Mouse (Mus musculus) embryonic facial prominence, embryonic 15.5 days (tissue): ENCODE data around the gene Cacybp. TPM values are rescaled to one million over a fixed set of nuclear protein-coding genes. Genes with fewer than 3 reads are reported as not detected.

Source experiments
- ATAC-seq: fragments of 200-750 bp; cut with Nextera tagmentation; 2 replicates; pipeline ENCODE4 v1.8.0; 2017; ENCODE audit warnings: low read depth, moderate TSS enrichment; ENCODE audit not compliant: insufficient number of reproducible peaks, low FRiP score, low TSS enrichment
- H3K27ac ChIP-seq: fragments of 300-500 bp; sonication (generic); replicated peaks from 2 replicates; pipeline ENCODE4 v1.5.1; 2015; ENCODE audit warnings: mild to moderate bottlenecking, inconsistent platforms
- H3K27me3 ChIP-seq: fragments of 300-500 bp; sonication (generic); 2 replicates; pipeline ENCODE4 v1.6.1; 2015; ENCODE audit warnings: inconsistent platforms
- H3K36me3 ChIP-seq: fragments of 300-500 bp; sonication (generic); 2 replicates; pipeline ENCODE4 v1.6.1; 2015; ENCODE audit warnings: mild to moderate bottlenecking, inconsistent platforms
- H3K4me1 ChIP-seq: fragments of 300-500 bp; sonication (generic); 2 replicates; pipeline ENCODE4 v1.6.1; 2015; ENCODE audit warnings: inconsistent platforms
- H3K4me2 ChIP-seq: fragments of 300-500 bp; sonication (generic); replicated peaks from 2 replicates; pipeline ENCODE4 v1.6.1; 2015; ENCODE audit warnings: mild to moderate bottlenecking, inconsistent platforms
- H3K4me3 ChIP-seq: fragments of 300-500 bp; sonication (generic); replicated peaks from 2 replicates; pipeline ENCODE4 v1.5.1; 2015; ENCODE audit warnings: mild to moderate bottlenecking, inconsistent platforms
- H3K9ac ChIP-seq: fragments of 300-500 bp; sonication (generic); 2 replicates; pipeline ENCODE4 v1.6.1; 2015; ENCODE audit warnings: inconsistent platforms
- H3K9me3 ChIP-seq: fragments of 300-500 bp; sonication (generic); replicated peaks from 2 replicates; pipeline ENCODE4 v1.6.1; 2016; ENCODE audit warnings: inconsistent platforms
- WGBS: fragments of 180-500 bp; shearing (Covaris S2); methylation state at CpG from one replicate; pipeline ENCODE4 v1.1.7; 2015; 5-methylcytosine and 5-hydroxymethylcytosine counted together
- polyA plus RNA-seq: library from polyadenylated mRNA; unstranded; fragments of >200 nt; fragmentation: Nextera tagmentation; extraction: Ambion mirVana; gene quantifications from 2 replicates; pipeline ENCODE4 v1.2.1, GENCODE M21; 2015

Cacybp gene
- polyA plus RNA-seq, 1 experiment from 2014 or later, result 172 TPM

DNA sequence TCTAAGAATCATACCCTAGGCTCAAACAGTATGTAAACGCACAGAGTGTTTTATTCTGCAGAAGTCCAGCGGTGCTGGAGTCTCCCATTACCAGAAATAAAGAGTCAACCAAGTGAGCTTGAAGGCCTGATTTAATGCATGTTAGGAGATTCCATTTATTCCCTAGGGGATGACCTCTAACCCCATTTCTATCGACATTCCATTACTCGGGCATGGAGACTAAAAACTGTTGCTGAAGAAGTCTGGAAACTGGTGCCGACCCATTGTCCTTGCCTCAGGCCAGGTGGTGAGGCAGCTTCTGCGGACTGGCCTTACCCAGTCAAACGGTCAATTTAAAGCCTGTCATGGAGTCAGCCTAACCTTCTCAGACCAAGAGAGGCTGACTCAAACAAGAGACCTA lies 1.5 kb upstream of the Cacybp start:
- no peak overlapping the region for H3K9ac ChIP-seq
- H3K27me3 ChIP-seq, result no peaks in the 10 kb centered on the region
- H3K27ac ChIP-seq, result no peak overlapping the region
- no peak overlapping the region for H3K4me3 ChIP-seq
- H3K36me3 ChIP-seq, result no peaks in the 10 kb centered on the region
- no peak overlapping the region for H3K4me2 ChIP-seq
- ATAC-seq, result no peak
- peaks cover 12% of the 10 kb centered on the region for H3K4me1 ChIP-seq
- WGBS, result 76% methylated on average over 7 of the region's 7 CpGs
- H3K9me3 ChIP-seq, result no peaks in the 10 kb centered on the region

DNA sequence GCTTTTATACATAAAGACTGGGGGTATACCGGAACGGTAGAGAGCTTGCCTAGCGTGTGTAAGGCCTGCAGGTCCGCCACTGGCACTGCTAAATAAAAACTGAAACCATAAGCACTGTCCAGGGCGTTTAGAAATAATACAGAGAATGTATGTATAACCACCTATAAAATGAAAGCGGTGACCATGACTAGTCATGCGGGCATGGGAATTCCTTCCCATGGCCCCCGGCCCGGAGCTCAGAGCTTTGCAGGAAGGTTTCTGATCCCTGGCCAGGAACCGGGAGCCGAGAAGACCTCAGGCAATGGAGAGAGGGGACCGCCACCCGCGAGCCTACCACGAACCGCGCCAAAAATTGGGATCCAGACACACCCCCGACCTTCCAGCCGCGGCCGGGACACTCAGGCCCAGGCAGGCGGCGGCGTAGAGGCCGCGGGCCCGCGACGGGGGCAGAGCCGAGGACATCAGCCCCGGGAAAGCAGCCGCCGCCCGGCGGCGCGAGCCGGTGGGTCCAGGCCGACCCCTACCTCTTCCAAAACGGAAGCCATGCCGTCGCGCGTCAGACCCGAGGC lies 468 bp downstream of the Cacybp start:
- WGBS, result under 1% methylated on average over 45 of the region's 45 CpGs
- Histone ChIP-seq H3K4me2 (peak overlapping the region; percentile 54), H3K27ac (peak overlapping the region; percentile 99), H3K27me3 (no peaks in the 10 kb centered on the region), H3K36me3 (peaks cover 8% of the 10 kb centered on the region), H3K9me3 (no peaks in the 10 kb centered on the region), H3K4me1 (peaks cover 12% of the 10 kb centered on the region), H3K4me3 (peak overlapping the region; percentile 87), H3K9ac (peak overlapping the region; percentile 93)
- peak; percentile 58 for ATAC-seq

DNA sequence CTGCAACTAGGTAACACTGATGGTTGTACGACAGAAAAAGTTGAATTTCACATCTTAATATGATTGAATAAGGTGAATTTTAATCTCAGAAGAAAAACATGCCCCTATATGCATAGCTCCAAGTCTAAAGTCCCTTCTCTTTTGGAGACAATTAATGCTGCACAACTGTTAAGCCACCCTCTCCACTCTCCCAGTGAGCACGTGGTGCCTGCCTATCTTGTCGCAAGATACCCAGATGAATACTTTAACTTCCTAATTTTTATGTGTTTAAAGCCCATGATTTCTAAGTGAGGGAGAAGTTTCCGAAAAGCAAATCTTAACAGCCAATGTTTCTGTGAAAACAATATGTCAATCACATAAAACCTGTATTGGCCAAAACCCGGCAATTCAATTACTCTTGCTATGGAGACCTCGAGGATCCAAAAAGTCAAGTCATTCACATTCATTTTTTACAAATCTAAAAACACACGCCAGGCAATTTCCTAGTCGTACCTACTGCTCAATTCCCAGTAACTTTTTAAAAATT lies 1.0 kb downstream of the Cacybp start:
- Histone ChIP-seq H3K4me2 (peak overlapping the region; percentile 54), H3K27ac (peak overlapping the region; percentile 99), H3K4me1 (peaks cover 12% of the 10 kb centered on the region), H3K9ac (peak overlapping the region; percentile 93), H3K4me3 (peak overlapping the region; percentile 87), H3K27me3 (no peaks in the 10 kb centered on the region), H3K36me3 (peaks cover 13% of the 10 kb centered on the region), H3K9me3 (no peaks in the 10 kb centered on the region)
- ATAC-seq, result no peak
- WGBS, result under 1% methylated on average over 8 of the region's 8 CpGs

DNA sequence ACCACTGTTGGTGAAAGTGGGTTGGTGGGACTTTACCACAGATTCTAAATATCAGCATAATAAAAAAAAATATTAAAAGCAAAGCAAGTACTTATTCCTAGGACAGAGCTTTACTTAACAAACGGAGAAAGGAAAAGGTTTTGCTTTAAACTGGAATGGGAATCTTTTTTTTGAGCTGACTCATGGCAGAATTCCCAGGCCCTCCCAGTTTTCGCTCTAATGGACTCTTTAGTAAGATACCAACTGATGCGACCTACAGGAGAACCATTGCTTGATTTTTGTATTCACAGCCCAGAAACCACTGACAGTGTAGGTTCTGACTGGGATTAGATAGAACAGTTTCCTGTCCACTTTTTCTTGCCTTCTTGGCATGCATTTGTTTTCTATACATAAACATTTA lies 2.1 kb downstream of the Cacybp start:
- peaks cover 24% of the 10 kb centered on the region for H3K36me3 ChIP-seq
- H3K9me3 ChIP-seq, result no peaks in the 10 kb centered on the region
- no peak overlapping the region for H3K27ac ChIP-seq
- 58% methylated on average over 3 of the region's 3 CpGs for WGBS
- no peak overlapping the region for H3K9ac ChIP-seq
- H3K4me3 ChIP-seq, result peak overlapping the region; percentile 87
- H3K4me2 ChIP-seq, result peak overlapping the region; percentile 54
- H3K27me3 ChIP-seq, result no peaks in the 10 kb centered on the region
- H3K4me1 ChIP-seq, result peaks cover 12% of the 10 kb centered on the region
- no peak for ATAC-seq

DNA sequence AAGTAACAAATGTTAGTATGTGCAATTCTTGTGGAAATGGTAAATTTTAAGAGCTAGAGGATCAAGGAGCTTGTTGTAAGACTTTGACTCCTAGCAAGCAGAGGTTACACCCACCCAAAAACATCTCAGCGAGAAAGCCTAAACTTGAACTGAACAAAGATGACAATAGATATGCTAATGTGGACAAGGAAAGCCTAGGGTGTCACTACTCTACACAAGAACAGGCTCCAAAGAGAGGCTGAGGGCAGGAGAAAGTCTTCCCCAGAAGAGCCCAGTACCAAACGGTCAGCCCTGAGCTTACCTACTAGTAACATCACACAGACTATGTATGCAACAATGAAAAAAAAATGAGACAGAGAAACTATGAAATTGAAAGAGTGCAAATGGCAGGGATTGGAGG lies 2.8 kb downstream of the Cacybp start:
- peaks cover 29% of the 10 kb centered on the region for H3K36me3 ChIP-seq
- H3K27ac ChIP-seq, result no peak overlapping the region

DNA sequence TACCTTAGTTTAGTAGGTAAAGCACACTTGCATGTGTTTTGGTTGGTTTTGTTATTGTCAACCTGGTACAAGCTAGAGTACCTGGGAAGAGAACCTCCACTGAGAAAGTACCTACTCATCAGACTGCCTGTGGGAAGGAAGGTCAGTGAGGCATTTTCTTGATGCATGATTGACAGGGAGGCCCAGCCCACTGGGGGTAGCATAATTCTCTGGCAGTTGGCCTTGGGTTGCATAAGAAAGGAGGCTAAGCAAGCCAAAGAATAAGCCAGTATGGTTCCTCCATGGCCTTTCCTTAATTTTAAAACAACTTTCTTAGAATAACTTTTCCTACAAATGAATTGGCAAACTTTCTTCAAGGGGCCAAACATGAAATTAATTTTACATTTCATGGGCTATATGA lies 7.2 kb downstream of the Cacybp start:
- H3K9me3 ChIP-seq, result no peaks in the 10 kb centered on the region
- H3K4me1 ChIP-seq, result peaks cover under 1% of the 10 kb centered on the region; the same call in 1 of the 2 replicates
- peaks cover 58% of the 10 kb centered on the region for H3K36me3 ChIP-seq
- H3K4me3 ChIP-seq, result no peak overlapping the region
- H3K27ac ChIP-seq, result no peak overlapping the region
- H3K27me3 ChIP-seq, result no peaks in the 10 kb centered on the region
- H3K9ac ChIP-seq, result no peak overlapping the region
- H3K4me2 ChIP-seq, result no peak overlapping the region
- ATAC-seq, result no peak

More for the DNA sequence above, 2.8 kb downstream of the Cacybp start:
- ATAC-seq, result no peak
- Histone ChIP-seq H3K4me3 (no peak overlapping the region), H3K9ac (no peak overlapping the region), H3K4me1 (peaks cover 12% of the 10 kb centered on the region), H3K4me2 (no peak overlapping the region), H3K9me3 (no peaks in the 10 kb centered on the region), H3K27me3 (no peaks in the 10 kb centered on the region)
- WGBS, result 74% methylated on average over 2 of the region's 2 CpGs

DNA sequence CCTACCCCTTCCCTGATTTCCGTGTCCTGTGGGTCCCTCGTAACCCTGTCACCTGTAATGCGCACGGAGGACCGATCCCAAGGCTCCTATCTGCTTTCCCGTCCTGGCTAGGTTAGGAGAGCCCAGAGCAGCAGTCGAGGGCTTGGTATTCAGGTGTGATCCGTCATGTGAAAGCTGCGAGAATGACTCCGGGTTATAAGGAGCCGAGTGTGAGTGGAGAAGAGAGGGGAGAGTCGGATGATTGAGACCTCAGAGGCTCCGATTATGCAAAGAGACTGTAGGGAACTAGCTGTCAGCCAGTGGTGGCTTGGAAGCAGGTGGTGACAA lies 17.4 kb downstream of the Cacybp start:
- no peak for ATAC-seq
- peak overlapping the region; percentile 96 for H3K9ac ChIP-seq
- H3K9me3 ChIP-seq, result no peaks in the 10 kb centered on the region
- H3K27ac ChIP-seq, result peak overlapping the region; percentile 83
- H3K4me3 ChIP-seq, result peak overlapping the region; percentile 95
- H3K27me3 ChIP-seq, result no peaks in the 10 kb centered on the region
- H3K4me1 ChIP-seq, result peaks cover 13% of the 10 kb centered on the region; the same call in 1 of the 2 replicates
- peak overlapping the region; percentile 75 for H3K4me2 ChIP-seq
- under 1% methylated on average over 13 of the region's 13 CpGs for WGBS
- H3K36me3 ChIP-seq, result peaks cover 13% of the 10 kb centered on the region

DNA sequence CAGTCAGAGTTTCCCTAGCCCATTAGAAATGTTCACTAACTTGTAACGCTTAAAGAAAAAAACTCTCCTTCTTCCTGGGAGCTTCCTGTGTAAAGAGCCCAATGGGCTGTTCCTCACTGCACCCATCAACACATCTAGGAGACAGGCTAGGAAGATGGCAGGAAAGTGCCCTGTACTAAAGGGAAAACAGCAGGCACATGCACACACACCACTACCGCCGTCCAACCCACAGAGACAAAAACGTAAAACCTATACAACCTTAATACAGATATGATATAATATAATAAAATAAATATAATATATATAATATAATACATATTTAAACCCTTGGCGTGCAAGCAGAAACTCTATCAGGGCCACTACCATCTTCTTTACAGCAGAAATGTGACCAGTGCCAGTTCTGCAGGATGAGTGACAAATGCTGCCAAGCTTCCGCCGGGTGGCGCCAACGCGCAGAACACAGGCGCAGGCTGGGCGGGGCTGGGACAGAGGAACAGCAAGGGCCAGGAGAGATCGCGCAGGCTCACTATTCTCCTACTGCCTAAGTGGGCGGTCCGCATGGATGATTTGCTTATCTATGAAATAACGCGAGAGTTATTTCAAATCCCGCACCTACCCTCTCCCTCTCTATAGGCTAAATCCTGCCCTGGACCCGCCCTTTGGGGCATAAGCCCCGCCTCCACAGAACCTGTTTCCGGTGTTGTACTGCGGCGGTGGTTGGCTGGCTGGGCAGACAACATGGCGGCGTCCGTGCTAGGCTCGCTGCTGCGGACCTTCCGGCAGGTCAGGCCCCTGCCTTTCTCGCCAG lies 17.9 kb downstream of the Cacybp start, which contains the start of gene Mrps14:
Gene Mrps14, plus strand, starts transcription at position 687 of the 808 bp plus-strand sequence.
- peak within 1 kb of the TSS; percentile 95 for H3K4me3 ChIP-seq

DNA sequence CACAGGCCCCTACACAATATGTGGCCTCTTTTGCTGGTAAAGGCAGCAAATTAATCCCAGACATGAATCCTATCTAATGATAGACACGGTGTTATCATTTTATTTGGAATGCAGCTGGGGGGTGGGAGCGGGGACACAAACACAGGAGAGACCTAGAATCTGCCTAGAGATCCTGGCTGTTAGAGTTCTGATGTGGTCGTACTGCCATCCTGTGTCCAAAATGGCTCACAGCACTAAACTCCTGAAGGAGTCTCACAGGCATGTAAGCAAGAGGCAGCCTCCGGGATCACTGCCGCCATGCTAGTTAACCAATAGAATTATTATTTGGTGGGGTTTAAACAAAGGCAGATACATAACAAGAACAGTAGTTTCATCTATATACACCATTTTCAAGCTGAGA lies 28.2 kb downstream of the Cacybp start:
- no peak overlapping the region for H3K27ac ChIP-seq
- no peak overlapping the region for H3K9ac ChIP-seq
- no peaks in the 10 kb centered on the region for H3K27me3 ChIP-seq
- H3K4me1 ChIP-seq, result peaks cover 4% of the 10 kb centered on the region
- H3K4me3 ChIP-seq, result no peak overlapping the region
- no peak; the same call in 1 of the 2 replicates for ATAC-seq
- 7% methylated on average over 5 of the region's 5 CpGs for WGBS
- no peaks in the 10 kb centered on the region for H3K9me3 ChIP-seq
- no peaks in the 10 kb centered on the region for H3K36me3 ChIP-seq
- H3K4me2 ChIP-seq, result no peak overlapping the region

More for the DNA sequence above, 17.9 kb downstream of the Cacybp start, which contains the start of gene Mrps14:
- Histone ChIP-seq H3K36me3 (peaks cover 10% of the 10 kb centered on the region), H3K27me3 (no peaks in the 10 kb centered on the region), H3K9me3 (no peaks in the 10 kb centered on the region), H3K4me2 (peak within 1 kb of the TSS; percentile 75), H3K4me1 (peaks cover 13% of the 10 kb centered on the region; the same call in 1 of the 2 replicates), H3K27ac (peak within 1 kb of the TSS; percentile 83), H3K9ac (peak within 1 kb of the TSS; percentile 96)
- WGBS, result 6% methylated on average over 31 of the region's 31 CpGs
- peak; percentile 100 for ATAC-seq

DNA sequence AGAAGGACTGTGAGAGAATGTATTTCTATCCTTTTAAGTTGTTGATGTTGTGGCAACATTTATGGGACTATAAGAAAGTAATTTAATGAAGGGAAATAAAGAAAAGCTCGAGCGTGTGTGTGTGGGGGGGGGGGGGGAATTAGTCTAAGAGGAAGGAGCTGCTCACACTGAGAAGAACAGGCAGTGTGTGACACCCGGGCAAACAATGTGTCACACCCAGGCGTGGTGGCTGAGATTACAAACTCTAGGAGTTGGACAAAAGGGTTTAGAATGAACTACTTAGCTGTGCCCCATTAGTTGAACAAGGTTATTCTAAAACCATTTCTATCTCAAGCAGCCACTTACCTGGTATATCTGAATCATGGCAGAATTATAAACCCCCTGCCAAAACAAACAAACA lies 31.5 kb downstream of the Cacybp start:
- Histone ChIP-seq H3K9ac (no peak overlapping the region), H3K4me2 (no peak overlapping the region), H3K27ac (no peak overlapping the region), H3K4me1 (peaks cover 7% of the 10 kb centered on the region), H3K27me3 (no peaks in the 10 kb centered on the region), H3K4me3 (no peak overlapping the region), H3K9me3 (no peaks in the 10 kb centered on the region), H3K36me3 (no peaks in the 10 kb centered on the region)
- WGBS, result 65% methylated on average over 4 of the region's 4 CpGs
- no peak for ATAC-seq

DNA sequence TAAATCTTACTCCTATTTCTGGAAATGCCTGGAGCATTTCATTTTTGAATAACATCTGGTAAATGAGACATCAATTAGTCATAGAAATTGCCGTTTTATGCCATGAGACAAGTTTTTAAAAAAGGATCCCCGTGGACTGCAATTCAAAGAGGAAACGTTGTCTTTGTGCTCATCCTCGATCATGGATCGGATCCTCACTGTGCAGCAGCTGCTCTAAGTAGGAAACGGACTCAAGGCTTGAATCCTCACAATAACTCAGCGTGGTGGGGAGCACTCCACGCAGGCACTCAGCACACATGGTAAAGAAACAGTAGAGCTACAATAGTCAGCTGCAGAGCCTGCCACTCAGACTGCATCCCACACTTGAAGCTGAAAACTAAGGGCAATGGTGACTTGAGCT lies 35.8 kb downstream of the Cacybp start:
- WGBS, result 38% methylated on average over 8 of the region's 8 CpGs
- Histone ChIP-seq H3K4me2 (no peak overlapping the region), H3K9ac (no peak overlapping the region), H3K4me1 (peaks cover 6% of the 10 kb centered on the region), H3K9me3 (no peaks in the 10 kb centered on the region), H3K27ac (no peak overlapping the region), H3K4me3 (no peak overlapping the region), H3K27me3 (no peaks in the 10 kb centered on the region), H3K36me3 (no peaks in the 10 kb centered on the region)
- ATAC-seq, result no peak
